In the genomic region with DNA sequence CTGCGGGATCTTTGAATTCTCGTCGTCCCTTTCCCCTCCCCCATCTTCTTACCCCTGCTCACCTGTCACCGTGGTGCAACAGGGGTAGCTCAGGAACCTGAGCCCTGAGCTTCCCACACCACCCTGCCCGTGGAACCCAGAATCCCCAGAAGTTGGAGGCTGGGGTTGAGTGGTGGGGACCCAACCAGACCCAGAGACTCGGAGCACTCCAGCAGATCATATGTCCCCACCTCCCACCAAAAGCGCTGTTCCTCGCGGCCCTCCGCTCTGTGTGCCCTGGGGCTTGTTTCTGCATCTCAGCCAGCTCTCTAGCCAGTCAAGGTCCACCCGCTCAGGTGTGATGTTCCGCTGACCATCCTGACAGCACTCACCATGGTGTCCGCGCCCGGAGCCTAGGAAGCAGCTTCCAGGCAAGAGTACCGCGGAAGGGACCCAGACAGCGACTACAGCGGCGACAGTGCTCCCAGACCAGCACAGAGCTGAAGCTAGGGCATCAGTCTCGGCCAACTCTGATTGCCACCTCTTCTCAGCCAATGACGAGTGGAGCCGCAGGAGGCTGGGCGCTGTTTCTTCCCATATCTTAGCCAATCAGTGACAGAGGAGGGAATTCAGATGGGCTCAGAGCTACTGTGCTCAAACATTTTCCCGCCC, we compare ENCODE assay signal across 8 mouse cellular contexts. TPM values are rescaled to one million over a fixed set of nuclear protein-coding genes. Genes with fewer than 3 reads are reported as not detected.
DNase-seq lines count a peak whose midpoint lies in the region; ATAC-seq and TF ChIP-seq lines count a peak whose summit lies in the region.

Gene Gucy1b1, minus strand, starts transcription at position 489 of the 651 bp plus-strand sequence.

- peak within 1 kb of the TSS; percentile 91 for H3K4me2 ChIP-seq in hindbrain, embryonic 11.5 days (replicated peaks; ENCODE audit: low read depth, low read length)
- H3K4me2 ChIP-seq in neural tube, embryonic 15.5 days = peak within 1 kb of the TSS; percentile 94

- no peak for TF ChIP-seq POLR2A in thymus, adult 2 months (IDR thresholded peaks at IDR 0.05; ENCODE audit: control insufficient read depth, extremely low read depth, insufficient read depth, low read length, poor library complexity)

- H3K4me3 ChIP-seq in hindbrain, embryonic 11.5 days (ENCODE audit: low read depth, low read length) = peak within 1 kb of the TSS; percentile 45
- peak within 1 kb of the TSS; percentile 70 for H3K4me3 ChIP-seq in neural tube, embryonic 15.5 days (replicated peaks)
- H3K4me3 ChIP-seq in thymus, adult 2 months (ENCODE audit: control insufficient read depth, insufficient read depth, low read length) = peak within 1 kb of the TSS; percentile 37

- H3K9ac ChIP-seq in hindbrain, embryonic 11.5 days (ENCODE audit: low read depth, low read length) = peak within 1 kb of the TSS; percentile 58
- peak within 1 kb of the TSS; percentile 81 for H3K9ac ChIP-seq in neural tube, embryonic 15.5 days (replicated peaks)

- no peak within 1 kb of the TSS for H3K27ac ChIP-seq in hindbrain, embryonic 11.5 days (ENCODE audit: low read depth, low read length)
- peak within 1 kb of the TSS; percentile 87 for H3K27ac ChIP-seq in neural tube, embryonic 15.5 days (replicated peaks)
- H3K27ac ChIP-seq in thymus, adult 2 months (ENCODE audit: control insufficient read depth, insufficient read depth, low read length) = no peak within 1 kb of the TSS

- no peaks in the 10 kb centered on the region for H3K36me3 ChIP-seq in hindbrain, embryonic 11.5 days (ENCODE audit: control insufficient read depth, insufficient read depth, low read length)
- no peaks in the 10 kb centered on the region for H3K36me3 ChIP-seq in neural tube, embryonic 15.5 days
- H3K36me3 ChIP-seq in thymus, adult 2 months (ENCODE audit: control insufficient read depth, insufficient read depth, low read length) = no peaks in the 10 kb centered on the region

- no peaks in the 10 kb centered on the region for H3K9me3 ChIP-seq in hindbrain, embryonic 11.5 days (ENCODE audit: control insufficient read depth, low read length)
- H3K9me3 ChIP-seq in neural tube, embryonic 15.5 days (replicated peaks) = no peaks in the 10 kb centered on the region

- DNase-seq in Muller cell, postnatal 12 days (ENCODE audit: inconsistent ontology term) = peak; percentile 91
- DNase-seq in cerebellum, adult 9-11 months = peak; percentile 91
- peak; percentile 83 to 84 for DNase-seq in frontal cortex, postnatal 14 days (ENCODE audit: low spot score in 2 of 2)
- peak; percentile 75 for DNase-seq in hindbrain, embryonic 11.5 days (ENCODE audit: low spot score)
- DNase-seq in layer of hippocampus, adult 8-10 months (ENCODE audit: low spot score in 2 of 2) = peak; percentile 88 to 92
- peak; percentile 65 to 76 for DNase-seq in lung, adult 18-20 months
- peak; percentile 65 for DNase-seq in thymus, adult 2 months

- WGBS in hindbrain, embryonic 11.5 days = 3% methylated on average over 25 of the region's 25 CpGs
- 2% methylated on average over 25 of the region's 25 CpGs for WGBS in neural tube, embryonic 15.5 days
- WGBS in thymus, adult 2 months = 3% methylated on average over 25 of the region's 25 CpGs

- no peaks in the 10 kb centered on the region for H3K27me3 ChIP-seq in hindbrain, embryonic 11.5 days (ENCODE audit: control insufficient read depth, insufficient read depth, low read length)
- H3K27me3 ChIP-seq in neural tube, embryonic 15.5 days (replicated peaks) = no peaks in the 10 kb centered on the region
- H3K27me3 ChIP-seq in thymus, adult 2 months (ENCODE audit: control insufficient read depth, insufficient read depth, low read length) = 0 out of 2 replicates have a peak, but pooled peaks cover 4% of the 10 kb centered on the region

- peak; percentile 99 for ATAC-seq in hindbrain, embryonic 11.5 days (ENCODE audit: low FRiP score)
- peak; percentile 99 for ATAC-seq in neural tube, embryonic 15.5 days (ENCODE audit: low FRiP score)

- no peak for TF ChIP-seq CTCF in thymus, adult 2 months (IDR thresholded peaks at IDR 0.05; ENCODE audit: borderline replicate concordance, control insufficient read depth, extremely low read depth, insufficient read depth, low read length, poor library complexity)

- H3K4me1 ChIP-seq in hindbrain, embryonic 11.5 days (replicated peaks; ENCODE audit: control insufficient read depth, insufficient read depth, low read length) = no peaks in the 10 kb centered on the region
- peaks cover 14% of the 10 kb centered on the region; the same call in 1 of the 2 replicates for H3K4me1 ChIP-seq in neural tube, embryonic 15.5 days
- H3K4me1 ChIP-seq in thymus, adult 2 months (replicated peaks; ENCODE audit: control insufficient read depth, insufficient read depth, low read length) = peaks cover 13% of the 10 kb centered on the region; the same call in 1 of the 2 replicates

RNA-seq across cellular contexts. Expression of gene Gucy1b1, which starts in this region (rescaled TPM):
- 10.2 and 10.7 TPM in 2 replicates for polyA plus RNA-seq in hindbrain, embryonic 11.5 days (2014; fragmentation: Nextera tagmentation; extraction: Ambion mirVana)
- total RNA-seq in layer of hippocampus, adult 8-10 months (2022) = 100 to 1,000 TPM; 102 to 116 (median 110) TPM
- 48.3 and 50.2 TPM in 2 replicates for polyA plus RNA-seq in neural tube, embryonic 15.5 days (2015; fragmentation: Nextera tagmentation; extraction: Ambion mirVana)
- 1.2 TPM in 2 replicates for polyA plus RNA-seq in thymus, adult 2 months (2012; rRNA removed)
